Mouse (Mus musculus) megakaryocyte, embryonic 14.5 days (primary cell): ENCODE data around the gene Neurog1.

Source experiments
- FLI1 ChIP-seq: IDR thresholded peaks from 2 replicates; pipeline ENCODE4 v1.6.1; 2012; ENCODE audit warnings: low read length, inconsistent platforms, mixed read lengths
- GATA1 ChIP-seq: IDR thresholded peaks from 3 replicates; pipeline ENCODE4 v1.6.1; 2012; ENCODE audit warnings: mixed read lengths, low read length, inconsistent platforms, borderline replicate concordance

GRCm38 (mm10) chr13:56226175-56226954 is 25.6 kb downstream of the Neurog1 start:
- TF ChIP-seq GATA1: no peak
- TF ChIP-seq FLI1: no peak
